Mouse (Mus musculus) thymus, adult 2 months (tissue): ENCODE data around the gene Rack1. TPM values are rescaled to one million over a fixed set of nuclear protein-coding genes. Genes with fewer than 3 reads are reported as not detected.

Source experiments
- DNase-seq: peaks from one replicate; pipeline ENCODE4 v3.0.0; 2021
- H3K27ac ChIP-seq: fragments of 200-500 bp; 2 replicates; pipeline ENCODE4 v1.5.1; 2012; ENCODE audit warnings: low read length, control low read depth; ENCODE audit not compliant: control insufficient read depth, insufficient read depth
- H3K27me3 ChIP-seq: fragments of 200-500 bp; 2 replicates; pipeline ENCODE4 v1.6.1; 2012; ENCODE audit warnings: mild to moderate bottlenecking, low read length, moderate library complexity, mixed read lengths; ENCODE audit not compliant: control insufficient read depth, insufficient read depth
- H3K36me3 ChIP-seq: fragments of 200-500 bp; 2 replicates; pipeline ENCODE4 v1.6.1; 2012; ENCODE audit warnings: mild to moderate bottlenecking, low read length, moderate library complexity; ENCODE audit not compliant: control insufficient read depth, insufficient read depth
- H3K4me1 ChIP-seq: fragments of 200-500 bp; replicated peaks from 2 replicates; pipeline ENCODE4 v1.6.1; 2012; ENCODE audit warnings: low read length; ENCODE audit not compliant: control insufficient read depth, insufficient read depth
- H3K4me3 ChIP-seq: fragments of 200-500 bp; 2 replicates; pipeline ENCODE4 v1.5.1; 2012; ENCODE audit warnings: mild to moderate bottlenecking, low read length, control low read depth, moderate library complexity; ENCODE audit not compliant: control insufficient read depth, insufficient read depth
- CTCF ChIP-seq: fragments of 200-500 bp; IDR thresholded peaks from 2 replicates; pipeline ENCODE4 v1.5.1; 2012; ENCODE audit warnings: mild to moderate bottlenecking, control low read depth, low read length, moderate library complexity, borderline replicate concordance; ENCODE audit not compliant: control insufficient read depth, poor library complexity, insufficient read depth; ENCODE audit errors: extremely low read depth
- POLR2A ChIP-seq: fragments of 200-500 bp; IDR thresholded peaks from 2 replicates; pipeline ENCODE4 v1.6.1; 2012; ENCODE audit warnings: mild to moderate bottlenecking, low read length, control low read depth, moderate library complexity; ENCODE audit not compliant: control insufficient read depth, poor library complexity, insufficient read depth; ENCODE audit errors: extremely low read depth
- WGBS: fragments of 180-500 bp; shearing (Covaris S2); methylation state at CpG from one replicate; pipeline ENCODE4 v1.1.7; 2018; 5-methylcytosine and 5-hydroxymethylcytosine counted together
- polyA plus RNA-seq: library from polyadenylated mRNA; depleted of rRNA; stranded (reverse); fragments of >200 nt; gene quantifications from 2 replicates; pipeline ENCODE4 v1.2.3, GENCODE M21; 2012

Gene Rack1
- polyA plus RNA-seq, 1 experiment: 3,990 TPM

- peaks cover 56% of the 10 kb centered on the region for H3K36me3 ChIP-seq
- no peaks in the 10 kb centered on the region for H3K27me3 ChIP-seq
- peaks cover 9% of the 10 kb centered on the region for H3K4me1 ChIP-seq
- no peak for DNase-seq
- TF ChIP-seq CTCF (no peak), POLR2A (no peak)
- 80% methylated on average over 17 of the region's 17 CpGs for WGBS
- H3K4me3 ChIP-seq: no peak overlapping the region
- H3K27ac ChIP-seq: no peak overlapping the region
These were observed 2.0 kb downstream of the Rack1 start for GRCm38 (mm10) chr11:48801831-48802772.

- WGBS: 97% methylated on average over 2 of the region's 2 CpGs
- Histone ChIP-seq H3K36me3 (peaks cover 75% of the 10 kb centered on the region), H3K27ac (no peak overlapping the region), H3K4me1 (peaks cover 9% of the 10 kb centered on the region), H3K4me3 (no peak overlapping the region), H3K27me3 (no peaks in the 10 kb centered on the region)
- no peak for DNase-seq
- TF ChIP-seq CTCF: no peak
- no peak for TF ChIP-seq POLR2A
These were observed 3.9 kb downstream of the Rack1 start for GRCm38 (mm10) chr11:48803988-48804387.

GRCm38 (mm10) chr11:48804922-48805321, 4.8 kb downstream of the Rack1 start:
- peaks cover 77% of the 10 kb centered on the region for H3K36me3 ChIP-seq
- H3K4me3 ChIP-seq: no peak overlapping the region
- H3K4me1 ChIP-seq: peaks cover 9% of the 10 kb centered on the region
- H3K27ac ChIP-seq: no peak overlapping the region
- WGBS: 90% methylated on average over 2 of the region's 2 CpGs
- no peaks in the 10 kb centered on the region for H3K27me3 ChIP-seq
- no peak for DNase-seq
- TF ChIP-seq POLR2A (no peak), CTCF (no peak)

GRCm38 (mm10) chr11:48806856-48807562, 6.9 kb downstream of the Rack1 start:
- H3K36me3 ChIP-seq: peaks cover 90% of the 10 kb centered on the region
- no peak for TF ChIP-seq POLR2A
- TF ChIP-seq CTCF: no peak
- no peak overlapping the region for H3K4me3 ChIP-seq
- DNase-seq: no peak
- H3K27ac ChIP-seq: no peak overlapping the region
- 88% methylated on average over 21 of the region's 21 CpGs for WGBS
- no peaks in the 10 kb centered on the region for H3K27me3 ChIP-seq
- H3K4me1 ChIP-seq: peaks cover 4% of the 10 kb centered on the region; the same call in 1 of the 2 replicates

GRCm38 (mm10) chr11:48807563-48808303, 7.6 kb downstream of the Rack1 start:
- Histone ChIP-seq H3K27me3 (no peaks in the 10 kb centered on the region), H3K36me3 (peaks cover 88% of the 10 kb centered on the region), H3K27ac (no peak overlapping the region), H3K4me1 (no peaks in the 10 kb centered on the region), H3K4me3 (no peak overlapping the region)
- WGBS: 80% methylated on average over 14 of the region's 14 CpGs
- TF ChIP-seq POLR2A: no peak
- DNase-seq: no peak

- no peak for DNase-seq
- H3K4me1 ChIP-seq: no peaks in the 10 kb centered on the region
- H3K4me3 ChIP-seq: no peak overlapping the region
- H3K27ac ChIP-seq: no peak overlapping the region
- TF ChIP-seq CTCF (no peak), POLR2A (no peak)
- H3K27me3 ChIP-seq: no peaks in the 10 kb centered on the region
- peaks cover 83% of the 10 kb centered on the region for H3K36me3 ChIP-seq
These were observed 8.1 kb downstream of the Rack1 start for GRCm38 (mm10) chr11:48808304-48808646.
